Mouse (Mus musculus): ENCODE results near the gene Chrna9.

Chrna9 gene

DNA sequence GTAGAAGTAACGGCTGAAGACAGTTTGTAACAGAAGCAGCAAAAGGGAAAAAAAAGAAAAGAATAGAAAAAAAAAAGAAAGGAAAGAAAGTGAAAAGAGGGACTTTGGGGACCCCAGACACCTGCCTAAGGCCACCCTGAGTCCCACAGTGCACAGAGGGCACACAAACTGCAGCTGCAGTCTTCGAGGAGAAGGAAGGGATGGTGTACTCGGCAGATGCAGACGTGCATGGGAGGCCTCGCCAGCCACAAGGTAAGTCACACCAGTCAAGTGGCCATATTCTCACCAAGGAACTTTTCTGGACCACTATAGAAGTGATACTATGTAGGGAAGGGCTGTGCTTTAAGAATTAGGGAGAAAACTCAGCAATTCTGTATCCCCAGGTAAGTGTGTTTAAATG, at the start of gene Chrna9:
Gene Chrna9, plus strand, starts transcription at position 139 of the 400 bp plus-strand sequence.
- CTCF ChIA-PET = no interaction called here

DNA sequence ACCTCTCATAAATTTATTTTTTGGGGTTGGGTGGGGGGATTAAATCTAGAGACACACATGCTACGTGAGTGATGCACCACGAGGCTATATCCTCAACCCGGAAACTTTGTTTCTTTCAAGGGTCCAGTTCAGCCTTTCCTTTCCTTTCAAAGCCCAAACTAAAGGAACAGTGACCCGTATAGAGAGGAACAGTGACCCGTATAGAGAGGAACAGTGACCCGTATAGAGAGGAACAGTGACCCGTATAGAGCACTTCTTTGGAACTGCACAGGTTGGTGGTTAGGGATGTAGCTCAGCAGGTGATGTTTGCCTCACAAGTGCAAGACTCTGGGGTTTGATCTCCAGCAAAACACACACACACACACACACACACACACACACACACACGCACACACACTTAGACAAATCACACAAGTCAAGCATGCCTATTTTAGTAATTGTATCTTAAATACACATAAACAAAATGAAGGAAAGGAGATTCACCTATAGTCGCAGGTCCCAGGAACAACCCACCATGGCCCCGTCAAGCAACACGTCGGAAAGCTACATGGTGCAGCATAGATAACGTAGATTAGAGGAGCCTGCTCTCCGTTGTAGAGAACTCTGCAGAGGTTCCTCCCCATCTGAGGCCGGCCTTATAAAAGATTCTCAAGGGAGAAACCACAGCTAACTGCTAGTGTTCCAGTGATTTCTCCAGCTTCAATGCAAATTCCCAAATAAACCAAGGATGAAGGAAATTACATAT, 48.9 kb upstream of the Chrna9 start:
- CTCF ChIA-PET = interaction anchor here (0.6 to 0.8 kb wide), 2 partner anchors 19 to 39 kb away, joined by 3 read pairs; no protein-coding TSS in a partner anchor

DNA sequence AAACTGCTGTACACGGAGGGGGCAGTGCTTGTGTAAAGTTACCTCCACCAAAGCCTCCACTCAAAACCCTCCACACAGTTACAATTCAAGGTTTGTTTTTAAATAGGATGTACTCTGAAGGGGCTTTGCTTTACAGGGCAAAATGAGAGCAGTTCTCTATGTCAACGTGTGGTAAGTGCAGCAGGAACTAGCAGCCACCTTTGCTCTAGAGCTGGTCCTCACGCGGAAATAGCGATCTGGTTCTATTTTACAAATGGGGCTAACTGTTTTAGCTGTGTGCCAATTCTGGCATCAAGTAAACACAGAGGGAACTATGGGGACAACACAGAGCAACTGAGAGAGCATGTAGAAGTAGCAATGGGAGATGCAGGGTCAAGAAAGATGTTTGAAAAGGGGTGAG, 46.6 kb upstream of the Chrna9 start:
- CTCF ChIA-PET = no interaction called here

GRCm38 (mm10) chr5:65888998-65889397, 45.7 kb upstream of the Chrna9 start:
- CTCF ChIA-PET = interaction anchor here (0.6 kb wide), 1 partner anchor 19 kb away, joined by 3 read pairs; no protein-coding TSS in a partner anchor

DNA sequence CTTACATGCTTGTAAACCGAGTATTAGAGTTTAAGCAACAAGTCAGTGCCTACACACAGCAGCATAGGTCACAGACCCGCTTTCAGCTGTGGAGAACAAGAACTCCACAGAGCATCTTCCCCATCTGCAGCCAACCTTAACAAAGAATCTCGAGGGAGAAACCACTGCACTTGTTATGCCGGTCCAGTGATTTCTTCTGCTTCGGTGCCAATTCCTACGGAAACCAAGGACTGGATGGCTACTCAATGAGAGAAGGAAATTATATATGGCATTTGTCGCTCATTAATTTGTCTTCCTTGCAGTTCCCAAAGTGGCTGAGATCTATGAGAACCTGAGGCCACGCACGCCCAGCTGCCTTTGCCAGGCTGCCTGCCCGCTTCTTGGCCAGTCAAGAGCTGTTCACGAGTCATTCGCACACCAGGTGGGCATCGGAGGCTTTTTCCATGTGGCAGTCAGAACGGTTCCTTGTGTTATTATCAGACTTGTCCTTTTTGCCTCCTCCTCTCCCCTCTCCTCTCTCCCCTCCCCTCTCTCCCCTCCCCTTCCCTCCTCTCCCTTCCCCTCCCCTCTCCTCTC, 43.4 kb upstream of the Chrna9 start:
- CTCF ChIA-PET = interaction anchor here (0.6 kb wide), 1 partner anchor 61 kb away, joined by 4 read pairs; no protein-coding TSS in a partner anchor

GRCm38 (mm10) chr5:65895121-65895692, 39.5 kb upstream of the Chrna9 start:
- CTCF ChIA-PET = interaction anchor here (0.7 to 0.8 kb wide), 2 partner anchors 16 to 888 kb away, joined by 3 read pairs; no protein-coding TSS in a partner anchor

DNA sequence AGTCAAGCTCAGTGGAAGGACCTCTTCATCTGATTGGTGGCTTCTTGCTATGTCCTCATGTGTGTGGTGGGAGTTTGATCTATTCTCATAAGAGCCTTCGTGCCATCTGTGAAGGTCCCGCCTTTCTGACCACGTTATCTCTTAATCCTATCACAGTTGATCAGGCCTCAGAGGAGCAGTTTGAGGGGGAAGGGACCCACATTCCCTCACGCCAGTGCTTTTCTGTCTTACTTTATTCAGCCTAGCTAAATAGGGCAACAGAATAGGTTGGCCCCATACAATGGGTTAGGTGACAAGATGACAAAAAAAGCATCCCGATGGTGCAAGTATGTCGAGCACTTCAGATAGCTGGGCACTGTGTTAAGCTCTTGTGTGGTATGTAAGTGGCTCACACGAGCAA, 39.0 kb upstream of the Chrna9 start:
- CTCF ChIA-PET = interaction anchor here (0.8 kb wide), 1 partner anchor 889 kb away, joined by 3 read pairs; no protein-coding TSS in a partner anchor

DNA sequence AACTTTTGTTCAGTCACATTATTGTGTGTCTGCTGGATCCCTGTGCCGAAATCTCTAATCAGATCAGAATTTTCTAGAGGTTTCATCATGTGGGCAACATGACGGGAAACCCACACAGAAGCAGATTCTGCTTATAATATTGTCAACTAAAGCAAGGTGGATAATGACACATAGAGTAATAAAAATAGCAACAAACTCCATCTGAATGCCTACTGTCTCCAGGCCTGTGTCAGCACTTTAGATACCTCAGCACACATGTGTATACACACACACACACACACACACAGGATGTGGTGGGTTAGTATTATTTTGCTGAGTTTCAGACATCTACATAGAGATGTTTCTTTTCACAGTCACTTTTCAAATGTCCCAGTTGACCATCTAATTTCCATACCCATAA, 37.0 kb upstream of the Chrna9 start:
- CTCF ChIA-PET = no interaction called here

GRCm38 (mm10) chr5:65898683-65899082, 36.0 kb upstream of the Chrna9 start:
- CTCF ChIA-PET = interaction anchor here (0.6 kb wide), 1 partner anchor 9 kb away, joined by 4 read pairs; no protein-coding TSS in a partner anchor

- CTCF ChIA-PET = no interaction called here
Observed at GRCm38 (mm10) chr5:65900113-65900512, 34.6 kb upstream of the Chrna9 start.

DNA sequence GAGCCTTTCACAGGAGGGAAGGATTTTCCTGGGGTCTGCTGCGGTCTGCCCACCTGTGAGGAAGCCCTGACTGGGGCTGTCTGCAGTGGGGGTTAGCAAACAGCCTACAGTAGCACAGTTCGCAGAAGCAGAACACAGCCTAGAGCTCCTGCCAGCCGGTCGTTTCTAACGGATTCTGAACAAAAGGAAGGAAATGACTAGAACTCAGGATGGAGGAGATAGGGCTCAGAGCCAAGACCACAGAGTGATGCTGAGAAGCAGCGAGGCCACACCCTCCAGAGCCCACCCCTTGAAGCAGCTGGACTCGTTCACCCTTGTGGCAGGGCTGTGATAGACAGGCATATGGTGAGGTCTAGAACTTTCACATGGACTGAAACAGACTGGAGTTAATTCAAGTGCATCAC, 33.9 kb upstream of the Chrna9 start:
- CTCF ChIA-PET = no interaction called here

DNA sequence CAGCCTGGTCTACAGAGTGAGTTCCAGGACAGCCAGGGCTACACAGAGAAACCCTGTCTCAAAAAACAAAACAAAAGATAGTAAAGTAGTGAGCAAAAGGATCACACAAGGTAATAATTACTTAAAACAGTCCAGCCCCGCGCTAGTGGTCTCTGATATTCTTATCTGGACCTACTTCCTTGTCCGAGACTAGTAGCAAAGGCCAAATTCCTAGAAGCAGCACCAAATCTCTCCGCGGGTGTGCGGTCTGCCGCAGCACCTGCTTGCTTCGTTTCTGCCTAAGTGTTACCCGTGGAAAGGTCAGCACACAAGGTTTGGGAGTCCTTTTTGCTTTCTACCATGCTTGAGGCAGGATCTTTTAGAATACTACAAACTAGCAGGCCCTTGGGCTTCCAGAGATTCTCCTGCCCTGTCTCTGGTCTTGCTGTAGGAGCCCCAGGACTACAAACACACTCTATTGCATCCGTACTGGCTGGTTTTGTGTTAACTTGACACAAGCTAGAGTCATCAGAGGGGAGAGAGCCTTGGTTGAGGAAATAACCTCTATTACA, 32.8 kb upstream of the Chrna9 start:
- CTCF ChIA-PET = no interaction called here

DNA sequence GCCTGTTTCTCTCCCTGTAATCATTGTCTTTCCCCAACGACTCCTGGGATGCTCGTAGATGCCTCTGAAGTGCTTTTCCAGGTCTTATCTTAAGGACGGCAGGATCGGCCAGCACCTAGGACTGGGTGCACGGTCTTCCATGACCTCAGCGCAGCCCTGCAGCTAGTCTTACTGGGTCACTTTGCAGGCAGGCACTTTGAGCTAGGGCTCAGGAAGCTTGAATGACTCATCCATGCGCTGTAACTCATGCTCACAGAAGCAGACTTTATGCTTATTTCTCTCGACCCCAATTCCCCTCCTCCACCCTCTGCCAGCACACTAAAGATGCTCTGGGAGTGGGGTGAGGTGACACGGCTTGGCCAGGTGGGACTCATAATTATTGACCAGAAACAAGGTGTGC, 31.9 kb upstream of the Chrna9 start:
- CTCF ChIA-PET = interaction anchor here (0.6 kb wide), 1 partner anchor 10 kb away, joined by 3 read pairs; no protein-coding TSS in a partner anchor

GRCm38 (mm10) chr5:65904476-65904875, 30.2 kb upstream of the Chrna9 start:
- CTCF ChIA-PET = no interaction called here

- CTCF ChIA-PET = interaction anchor here (1.3 to 2.0 kb wide), 2 partner anchors 10 to 15 kb away, joined by 4 to 5 read pairs; no protein-coding TSS in a partner anchor
Observed at GRCm38 (mm10) chr5:65908751-65909150, 26.0 kb upstream of the Chrna9 start.

DNA sequence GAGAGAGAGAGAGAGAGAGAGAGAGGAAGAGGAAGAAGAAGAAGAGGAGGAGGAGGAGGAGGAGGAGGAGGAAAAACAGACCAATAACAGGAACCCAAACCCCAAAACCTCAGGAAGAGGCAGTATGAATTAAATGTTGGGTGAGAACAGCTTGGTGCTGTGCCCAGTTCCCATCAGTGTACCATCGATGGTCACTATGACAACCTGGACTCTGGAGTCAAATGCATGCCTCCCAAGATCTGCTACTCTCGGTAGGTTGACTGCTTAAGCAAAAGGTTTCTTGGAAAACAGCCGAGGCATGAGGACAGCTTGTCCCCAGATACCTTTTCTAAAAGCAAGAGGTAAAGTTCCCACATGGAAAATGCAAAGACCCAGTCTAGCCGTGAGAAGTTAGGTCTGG, 25.4 kb upstream of the Chrna9 start:
- CTCF ChIA-PET = interaction anchor here (2.0 kb wide), 1 partner anchor 15 kb away, joined by 5 read pairs; no protein-coding TSS in a partner anchor

GRCm38 (mm10) chr5:65910398-65910797, 24.3 kb upstream of the Chrna9 start:
- CTCF ChIA-PET = interaction anchor here (0.6 to 2.0 kb wide), 3 partner anchors 13 to 23 kb away, joined by 3 to 5 read pairs (median 4); no protein-coding TSS in a partner anchor

DNA sequence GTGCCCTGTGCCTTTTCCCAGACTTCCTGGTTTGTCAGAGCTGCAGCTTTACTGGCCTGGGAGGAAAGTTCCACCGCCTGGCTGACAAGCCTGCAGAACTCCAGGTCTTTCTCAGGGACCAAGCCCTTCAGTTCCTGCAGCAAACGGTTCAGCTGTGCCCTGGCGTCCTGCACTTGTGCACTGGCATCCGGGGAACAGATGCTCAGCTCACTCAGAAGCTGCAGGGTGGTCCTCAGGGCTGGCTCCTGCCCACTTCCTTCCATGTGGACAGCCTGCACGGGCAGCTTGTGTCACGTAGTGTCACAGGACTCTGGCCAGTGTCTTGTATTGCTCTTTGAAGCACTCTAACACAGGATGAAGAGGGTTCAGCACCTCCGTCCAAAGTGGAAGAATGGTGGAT, 23.0 kb upstream of the Chrna9 start:
- CTCF ChIA-PET = interaction anchor here (0.6 kb wide), 1 partner anchor 245 kb away, joined by 4 read pairs; no protein-coding TSS in a partner anchor

GRCm38 (mm10) chr5:65912201-65912600, 22.5 kb upstream of the Chrna9 start:
- CTCF ChIA-PET = no interaction called here

GRCm38 (mm10) chr5:65913126-65913525, 21.6 kb upstream of the Chrna9 start:
- CTCF ChIA-PET = no interaction called here

GRCm38 (mm10) chr5:65914342-65914741, 20.4 kb upstream of the Chrna9 start:
- CTCF ChIA-PET = no interaction called here

- CTCF ChIA-PET = no interaction called here
Observed at GRCm38 (mm10) chr5:65916930-65917329, 17.8 kb upstream of the Chrna9 start.

All from spleen, embryonic (tissue).